11 mouse cellular contexts compared by ENCODE assay signal in genomic region chr11:98414162-98414561, GRCm38 (mm10). TPM values are rescaled to one million over a fixed set of nuclear protein-coding genes. Genes with fewer than 3 reads are reported as not detected.
DNase-seq lines count a peak whose midpoint lies in the region; ATAC-seq and TF ChIP-seq lines count a peak whose summit lies in the region.
"Had no signal": no experiment of that assay in that cellular context is flagged by ENCODE, and none has a peak within 500 bp of the region (broad histone marks: within the 10 kb centered on the region; RNA-seq: fewer than 3 reads in every experiment).

No protein-coding gene starts in this region.

- H3K79me2 ChIP-seq in C2C12 (ENCODE audit: control insufficient read depth, insufficient read depth): peaks cover 47% of the 10 kb centered on the region

- H3K4me1 ChIP-seq in heart, embryonic 15.5 days (replicated peaks): peaks cover 70% of the 10 kb centered on the region
- H3K4me1 ChIP-seq in embryonic facial prominence, embryonic 15.5 days: peaks cover 65% of the 10 kb centered on the region
- peaks cover 66% of the 10 kb centered on the region for H3K4me1 ChIP-seq in limb, embryonic 15.5 days

- H3K9me3 ChIP-seq in heart, embryonic 15.5 days (replicated peaks): no peaks in the 10 kb centered on the region
- no peaks in the 10 kb centered on the region for H3K9me3 ChIP-seq in embryonic facial prominence, embryonic 15.5 days (replicated peaks)
- no peaks in the 10 kb centered on the region for H3K9me3 ChIP-seq in limb, embryonic 15.5 days

- peaks cover 20% of the 10 kb centered on the region for H3K79me3 ChIP-seq in C2C12 (ENCODE audit: low read depth)

- peak overlapping the region; percentile 25 for H3ac ChIP-seq in C2C12 (ENCODE audit: control insufficient read depth, insufficient read length, low read depth)

- 20% methylated on average over 2 of the region's 2 CpGs for WGBS in heart, embryonic 15.5 days
- WGBS in embryonic facial prominence, embryonic 15.5 days: 21% methylated on average over 2 of the region's 2 CpGs
- WGBS in limb, embryonic 15.5 days: 30% methylated on average over 2 of the region's 2 CpGs

- H3K4me2 ChIP-seq in heart, embryonic 15.5 days: peak overlapping the region; percentile 75
- peak overlapping the region; percentile 64 for H3K4me2 ChIP-seq in embryonic facial prominence, embryonic 15.5 days (replicated peaks)
- peak overlapping the region; percentile 63 for H3K4me2 ChIP-seq in limb, embryonic 15.5 days

- intact Hi-C loops in heart, postnatal 36 days (cut with DNase I): no loop called here

- peak overlapping the region; percentile 98; the same call in 1 of the 2 replicates for H3K27ac ChIP-seq in heart, embryonic 15.5 days
- 0 out of 2 replicates have a peak overlapping the region, but pooled peaks have one; percentile 97 for H3K27ac ChIP-seq in embryonic facial prominence, embryonic 15.5 days (replicated peaks)
- 0 out of 2 replicates have a peak overlapping the region, but pooled peaks have one; percentile 33 for H3K27ac ChIP-seq in limb, embryonic 15.5 days

- no peak for DNase-seq in heart, postnatal 36 days
- DNase-seq in embryo, embryonic 10.5 days (ENCODE audit: low spot score): no peak
- no peak for DNase-seq in right cerebral cortex, adult 2 months (ENCODE audit: low spot score in 2 of 2)
- DNase-seq: cerebellum, adult 2 months; gastrocnemius, postnatal 10 days had no signal

- no peak for TF ChIP-seq CTCF in C2C12 (IDR thresholded peaks at IDR 0.05; ENCODE audit: control insufficient read depth, insufficient read depth, insufficient read length)

- H3K4me3 ChIP-seq in heart, embryonic 15.5 days: peak overlapping the region; percentile 98
- no peak overlapping the region for H3K4me3 ChIP-seq in C2C12 (ENCODE audit: insufficient read depth, poor library complexity, severe bottlenecking)
- peak overlapping the region; percentile 62 for H3K4me3 ChIP-seq in embryonic facial prominence, embryonic 15.5 days (replicated peaks)
- peak overlapping the region; percentile 98 for H3K4me3 ChIP-seq in limb, embryonic 15.5 days

- H3K27me3 ChIP-seq in heart, embryonic 15.5 days: no peaks in the 10 kb centered on the region
- H3K27me3 ChIP-seq in C2C12 (ENCODE audit: control insufficient read depth, insufficient read depth, insufficient read length): no peaks in the 10 kb centered on the region
- no peaks in the 10 kb centered on the region for H3K27me3 ChIP-seq in embryonic facial prominence, embryonic 15.5 days
- H3K27me3 ChIP-seq in limb, embryonic 15.5 days: no peaks in the 10 kb centered on the region

- no peak for ATAC-seq in heart, embryonic 15.5 days (replicated peaks; ENCODE audit: insufficient number of reproducible peaks, insufficient read depth, low FRiP score, low read depth)
- ATAC-seq in embryonic facial prominence, embryonic 15.5 days (ENCODE audit: insufficient number of reproducible peaks, low FRiP score, low TSS enrichment, low read depth): no peak
- ATAC-seq in limb, embryonic 15.5 days (ENCODE audit: insufficient number of reproducible peaks, low FRiP score, low TSS enrichment, low read depth): no peak
- ATAC-seq in erythroblast, adult 5-6 weeks (replicated peaks; ENCODE audit: low FRiP score, poor library complexity, severe bottlenecking): no peak
- ATAC-seq: activated CD4-positive, CD25-positive, alpha-beta regulatory T cell, adult 4 months had no signal

- peak overlapping the region; percentile 99; the same call in 1 of the 2 replicates for H3K9ac ChIP-seq in heart, embryonic 15.5 days
- H3K9ac ChIP-seq in embryonic facial prominence, embryonic 15.5 days: no peak overlapping the region
- H3K9ac ChIP-seq in limb, embryonic 15.5 days: peak overlapping the region; percentile 93; the same call in 1 of the 2 replicates

- no peaks in the 10 kb centered on the region for H3K36me3 ChIP-seq in heart, embryonic 15.5 days
- H3K36me3 ChIP-seq in C2C12 (ENCODE audit: control insufficient read depth, insufficient read depth): no peaks in the 10 kb centered on the region
- H3K36me3 ChIP-seq in embryonic facial prominence, embryonic 15.5 days: 0 out of 2 replicates have a peak, but pooled peaks cover 10% of the 10 kb centered on the region
- no peaks in the 10 kb centered on the region; the same call in 1 of the 2 replicates for H3K36me3 ChIP-seq in limb, embryonic 15.5 days

TF ChIP-seq in C2C12, 6 proteins besides CTCF, POLR2A, EP300 and RAD21:
- TF ChIP-seq USF1 (IDR thresholded peaks at IDR 0.05; ENCODE audit: low read depth): no peak
- TF ChIP-seq MYOD1 (IDR thresholded peaks at IDR 0.05; ENCODE audit: control insufficient read depth, insufficient read length, low read depth): no peak
- no peak for TF ChIP-seq FOSL1 (IDR thresholded peaks at IDR 0.05; ENCODE audit: insufficient read depth, low read length, poor library complexity, severe bottlenecking)
- no peak for TF ChIP-seq MYOG (IDR thresholded peaks at IDR 0.05; ENCODE audit: control insufficient read depth, extremely low read depth, insufficient read length)
- no peak for TF ChIP-seq CEBPB (IDR thresholded peaks at IDR 0.05; ENCODE audit: low read depth)
- TF ChIP-seq MAX (IDR thresholded peaks at IDR 0.05): no peak

RNA-seq across cellular contexts. Expression of gene Erbb2, which starts 1.9 kb away (rescaled TPM):
- polyA plus RNA-seq in heart, embryonic 15.5 days (2015; fragmentation: Nextera tagmentation; extraction: Ambion mirVana): 36.1 and 44.2 TPM in 2 replicates
- total RNA-seq in heart, postnatal 36 days (2021): 10 to 100 TPM in 1 of 2 experiments, 1 to 10 TPM in 1; 7.2 to 10.6 TPM
- 15.4 TPM for polyA plus RNA-seq in C2C12 (2012; fragmentation: generic; extraction: Trizol)
- polyA plus RNA-seq in embryonic facial prominence, embryonic 15.5 days (2015; fragmentation: Nextera tagmentation; extraction: Ambion mirVana): 60.7 and 64.0 TPM in 2 replicates
- polyA plus RNA-seq in limb, embryonic 15.5 days (2015; fragmentation: Nextera tagmentation; extraction: Ambion mirVana): 63.3 and 70.7 TPM in 2 replicates
- 0.21 TPM in 1 of 2 replicates, not detected in the other for total RNA-seq in erythroblast, adult 5-6 weeks (2015; ENCODE audit: low replicate concordance)
- 0.28 TPM in 1 of 2 replicates, not detected in the other for total RNA-seq in erythroblast, adult 5-6 weeks (2017; ENCODE audit: low replicate concordance)

RNA-seq across cellular contexts. Expression of gene Pgap3, which starts 13.9 kb away (rescaled TPM):
- polyA plus RNA-seq in heart, embryonic 15.5 days (2015; fragmentation: Nextera tagmentation; extraction: Ambion mirVana): 17.0 and 19.3 TPM in 2 replicates
- total RNA-seq in heart, postnatal 36 days (2021): 1 to 10 TPM; 8.5 to 9.2 TPM
- 6.3 TPM for polyA plus RNA-seq in C2C12 (2012; fragmentation: generic; extraction: Trizol)
- 13.7 and 16.8 TPM in 2 replicates for polyA plus RNA-seq in embryonic facial prominence, embryonic 15.5 days (2015; fragmentation: Nextera tagmentation; extraction: Ambion mirVana)
- 12.6 and 13.0 TPM in 2 replicates for polyA plus RNA-seq in limb, embryonic 15.5 days (2015; fragmentation: Nextera tagmentation; extraction: Ambion mirVana)
- not detected in 2 replicates for total RNA-seq in erythroblast, adult 5-6 weeks (2015; ENCODE audit: low replicate concordance)
- 0.56 TPM in 1 of 2 replicates, not detected in the other for total RNA-seq in erythroblast, adult 5-6 weeks (2017; ENCODE audit: low replicate concordance)

RNA-seq across cellular contexts. Expression of gene Mien1, which starts 24.6 kb away (rescaled TPM):
- polyA plus RNA-seq in heart, embryonic 15.5 days (2015; fragmentation: Nextera tagmentation; extraction: Ambion mirVana): 98.8 and 108 TPM in 2 replicates
- 10 to 100 TPM; 53.0 to 66.2 TPM for total RNA-seq in heart, postnatal 36 days (2021)
- 73.7 TPM for polyA plus RNA-seq in C2C12 (2012; fragmentation: generic; extraction: Trizol)
- 109 and 111 TPM in 2 replicates for polyA plus RNA-seq in embryonic facial prominence, embryonic 15.5 days (2015; fragmentation: Nextera tagmentation; extraction: Ambion mirVana)
- 100 and 109 TPM in 2 replicates for polyA plus RNA-seq in limb, embryonic 15.5 days (2015; fragmentation: Nextera tagmentation; extraction: Ambion mirVana)
- 13.4 and 19.9 TPM in 2 replicates for total RNA-seq in erythroblast, adult 5-6 weeks (2015; ENCODE audit: low replicate concordance)
- total RNA-seq in erythroblast, adult 5-6 weeks (2017; ENCODE audit: low replicate concordance): 1.4 and 3.9 TPM in 2 replicates

RNA-seq across cellular contexts. Expression of gene Pnmt, which starts 27.9 kb away (rescaled TPM):
- polyA plus RNA-seq in heart, embryonic 15.5 days (2015; fragmentation: Nextera tagmentation; extraction: Ambion mirVana): 0.52 and 0.57 TPM in 2 replicates
- 1 to 10 TPM in 1 of 2 experiments, under 1 TPM in 1; 0.76 to 1.6 TPM for total RNA-seq in heart, postnatal 36 days (2021)
- polyA plus RNA-seq in C2C12 (2012; fragmentation: generic; extraction: Trizol): 0.04 TPM
- 0.56 and 0.66 TPM in 2 replicates for polyA plus RNA-seq in embryonic facial prominence, embryonic 15.5 days (2015; fragmentation: Nextera tagmentation; extraction: Ambion mirVana)
- 1.6 TPM in 2 replicates for polyA plus RNA-seq in limb, embryonic 15.5 days (2015; fragmentation: Nextera tagmentation; extraction: Ambion mirVana)
- total RNA-seq in erythroblast, adult 5-6 weeks (2015; ENCODE audit: low replicate concordance): not detected in 2 replicates
- total RNA-seq in erythroblast, adult 5-6 weeks (2017; ENCODE audit: low replicate concordance): not detected in 2 replicates
- polyA plus RNA-seq: activated CD4-positive, CD25-positive, alpha-beta regulatory T cell, adult 4 months had no signal

RNA-seq across cellular contexts. Expression of gene Tcap, which starts 30.6 kb away (rescaled TPM):
- 154 and 158 TPM in 2 replicates for polyA plus RNA-seq in heart, embryonic 15.5 days (2015; fragmentation: Nextera tagmentation; extraction: Ambion mirVana)
- 1,000 to 10,000 TPM; 1,783 to 3,188 TPM for total RNA-seq in heart, postnatal 36 days (2021)
- polyA plus RNA-seq in C2C12 (2012; fragmentation: generic; extraction: Trizol): 0.13 TPM
- 8.4 and 12.2 TPM in 2 replicates for polyA plus RNA-seq in embryonic facial prominence, embryonic 15.5 days (2015; fragmentation: Nextera tagmentation; extraction: Ambion mirVana)
- 18.1 and 45.8 TPM in 2 replicates for polyA plus RNA-seq in limb, embryonic 15.5 days (2015; fragmentation: Nextera tagmentation; extraction: Ambion mirVana)
- total RNA-seq in erythroblast, adult 5-6 weeks (2015; ENCODE audit: low replicate concordance): not detected in 2 replicates
- total RNA-seq in erythroblast, adult 5-6 weeks (2017; ENCODE audit: low replicate concordance): not detected in 2 replicates
- polyA plus RNA-seq: activated CD4-positive, CD25-positive, alpha-beta regulatory T cell, adult 4 months had no signal

Comparison
In these comparisons a context has a peak if more than half of its experiments do, and no peak if none do; other contexts are left out.
1. H3K27ac ChIP-seq: peak in every context shown above with its lines; median percentile 98 in heart, embryonic 15.5 days; 97 in embryonic facial prominence, embryonic 15.5 days; 33 in limb, embryonic 15.5 days.